Mouse (Mus musculus) spleen, adult 2 months (tissue): ENCODE measurements around the gene Tut1.

Experiments
- CTCF ChIP-seq: fragments of 200-500 bp; IDR thresholded peaks from 2 replicates; pipeline ENCODE4 v1.5.1; 2011; ENCODE audit warnings: mild to moderate bottlenecking, inconsistent platforms; ENCODE audit not compliant: insufficient read depth, insufficient read length, insufficient replicate concordance; ENCODE audit errors: extremely low read depth
- POLR2A ChIP-seq: fragments of 200-500 bp; IDR thresholded peaks from 2 replicates; pipeline ENCODE4 v1.6.1; 2011; ENCODE audit warnings: low read depth, low read length, inconsistent platforms

DNA sequence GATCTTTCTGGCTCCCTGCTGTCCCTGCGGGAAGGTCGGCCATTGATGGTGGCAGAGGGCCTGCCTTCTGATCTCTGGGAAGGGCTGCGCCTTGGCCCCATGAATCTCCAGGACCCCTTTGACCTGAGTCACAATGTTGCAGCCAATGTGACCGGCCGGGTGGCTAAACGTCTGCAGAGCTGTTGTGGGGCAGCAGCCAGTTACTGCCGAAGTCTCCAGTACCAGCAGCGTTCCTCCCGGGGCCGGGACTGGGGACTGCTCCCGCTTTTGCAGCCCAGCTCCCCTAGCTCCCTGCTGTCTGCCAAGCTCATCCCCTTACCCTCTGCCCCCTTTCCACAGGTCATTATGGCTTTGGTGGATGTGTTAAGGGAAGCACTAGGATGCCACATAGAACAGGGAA lies 11.4 kb downstream of the Tut1 start:
- TF ChIP-seq CTCF (no peak), POLR2A (no peak)
